Mouse (Mus musculus) cerebellum, postnatal 4 days (tissue): ENCODE results near the gene Uap1.
A peak's percentile ranks its signal among the peaks of the same experiment; 100 is the strongest.

Experiments used
- DNase-seq, 2 experiments: peaks; one replicate each; pipeline ENCODE4 v3.0.0; 2022; ENCODE audit warnings: low spot score in 2 of 2, mixed read lengths in 1 of 2

Gene Uap1

DNA sequence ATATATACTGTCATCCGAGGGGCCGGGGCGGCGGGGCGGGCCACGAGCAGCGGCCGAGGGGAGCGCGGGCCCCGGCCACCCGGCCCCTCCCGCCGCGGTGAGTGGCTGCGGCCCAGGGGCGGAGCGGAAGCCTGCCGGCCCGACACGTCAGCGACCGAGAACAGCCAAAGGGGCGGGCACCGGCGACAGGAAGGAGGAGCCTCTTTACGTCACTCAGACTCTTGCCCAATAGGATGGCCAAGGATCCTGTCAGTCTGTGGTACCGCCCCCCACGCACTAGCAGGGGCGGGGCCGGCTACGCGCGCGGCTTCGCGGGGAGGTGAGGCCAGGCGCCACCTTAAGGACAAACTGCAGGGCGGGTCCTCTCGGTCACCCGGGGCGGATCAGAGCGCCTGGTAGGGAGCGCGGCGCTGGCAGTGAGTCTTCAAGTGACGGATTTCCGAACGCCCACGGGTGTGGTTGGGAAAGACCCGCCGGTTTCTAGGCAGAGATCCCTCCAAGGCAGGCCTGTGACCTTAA, at the start of gene Uap1:
Gene Uap1 (minus strand): TSS at position 144 of the 519 bp plus-strand sequence.
- peak; percentile 91 to 94 for DNase-seq

DNA sequence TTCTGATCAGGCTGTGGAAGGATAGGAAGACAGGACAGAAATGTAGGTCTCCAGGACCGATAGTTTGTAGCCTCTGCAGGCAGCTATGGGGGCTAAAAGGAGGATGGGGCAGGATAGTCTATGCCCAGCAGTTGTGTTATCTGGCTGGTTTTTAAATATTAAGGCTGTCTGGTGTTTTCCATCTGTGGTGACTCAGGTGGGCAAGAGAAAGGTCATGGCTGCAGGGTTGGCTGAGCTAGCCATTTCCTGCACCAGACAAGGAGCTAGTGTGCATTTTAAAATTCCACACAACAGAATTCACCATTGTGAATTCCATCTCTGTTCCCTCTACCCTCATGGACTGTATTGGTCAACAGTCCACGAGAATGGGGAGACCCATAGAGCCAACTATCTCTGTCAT, 48.5 kb upstream of the Uap1 start:
- no peak for DNase-seq

DNA sequence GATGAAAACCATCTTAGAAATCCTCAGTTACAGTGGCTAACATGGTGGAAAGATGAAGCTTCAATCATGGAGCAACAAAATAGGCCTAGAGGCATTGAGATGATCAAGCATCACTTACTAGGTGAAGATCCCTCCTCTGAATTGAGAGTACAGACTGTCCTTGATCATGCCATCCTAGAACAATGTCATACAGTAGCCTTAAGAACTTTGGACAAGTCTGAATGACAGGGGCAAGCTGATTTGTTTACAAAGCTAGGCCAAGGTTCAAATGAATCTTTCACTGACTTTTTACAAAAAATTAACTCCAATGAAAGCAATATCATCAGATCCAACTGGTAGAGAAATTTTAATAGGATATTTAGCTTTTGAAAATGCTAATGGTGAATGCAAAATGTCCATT, 45.6 kb upstream of the Uap1 start:
- DNase-seq: no peak

DNA sequence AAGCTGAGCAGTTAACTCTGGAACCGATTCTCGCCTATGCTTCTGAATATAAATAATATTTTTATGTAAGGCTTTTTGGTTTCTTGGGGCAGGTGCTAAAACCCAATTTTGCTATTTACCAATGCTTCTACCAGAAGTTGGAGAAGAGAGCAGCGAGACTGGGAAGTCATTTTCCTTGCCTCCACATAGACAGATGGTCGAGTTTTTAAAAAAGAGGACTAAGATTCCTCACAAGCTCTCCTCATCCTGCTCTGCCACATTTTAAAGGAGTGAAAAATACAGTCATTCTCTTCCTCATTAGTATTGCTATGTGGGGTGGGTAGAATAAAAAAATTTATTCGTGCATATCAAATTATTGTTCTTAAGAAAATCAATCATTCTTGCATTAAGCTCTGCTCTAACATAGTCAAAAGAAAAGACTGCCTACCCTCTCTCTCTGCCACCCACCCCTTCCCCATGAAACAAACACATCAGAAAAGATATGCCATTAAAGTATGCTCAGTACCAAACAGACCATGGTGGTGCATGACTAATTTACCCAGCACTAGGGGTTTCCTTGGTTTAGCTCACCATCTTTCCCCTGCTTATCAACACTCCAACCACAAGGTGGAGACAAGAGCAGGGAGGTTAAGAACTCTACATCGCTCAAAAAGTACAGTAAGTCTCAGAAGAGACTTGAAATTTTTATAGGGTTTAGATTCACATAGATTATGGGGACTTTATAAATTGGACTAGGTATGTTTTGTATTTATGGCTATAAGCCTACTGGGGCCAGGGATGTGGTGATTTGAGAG, 43.5 kb upstream of the Uap1 start:
- DNase-seq: no peak

DNA sequence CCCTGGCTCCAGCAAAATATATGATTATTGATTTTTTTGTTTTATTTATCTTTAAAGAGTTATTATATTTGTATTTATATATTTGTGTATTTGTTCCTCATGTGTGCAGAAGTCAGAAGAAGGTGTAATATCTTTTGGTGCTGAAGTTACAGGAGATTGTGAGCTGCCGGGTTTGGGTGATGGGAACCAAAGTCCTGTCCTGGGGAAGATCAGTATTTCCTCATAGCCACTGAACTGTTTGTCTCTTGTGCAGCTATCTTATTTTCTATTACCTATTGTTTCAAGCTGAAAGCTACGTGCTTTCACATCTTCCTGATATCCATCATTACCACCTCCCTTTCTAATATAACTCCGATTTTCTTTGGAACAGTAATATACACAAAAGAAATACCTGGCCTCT, 40.8 kb upstream of the Uap1 start:
- no peak for DNase-seq

DNA sequence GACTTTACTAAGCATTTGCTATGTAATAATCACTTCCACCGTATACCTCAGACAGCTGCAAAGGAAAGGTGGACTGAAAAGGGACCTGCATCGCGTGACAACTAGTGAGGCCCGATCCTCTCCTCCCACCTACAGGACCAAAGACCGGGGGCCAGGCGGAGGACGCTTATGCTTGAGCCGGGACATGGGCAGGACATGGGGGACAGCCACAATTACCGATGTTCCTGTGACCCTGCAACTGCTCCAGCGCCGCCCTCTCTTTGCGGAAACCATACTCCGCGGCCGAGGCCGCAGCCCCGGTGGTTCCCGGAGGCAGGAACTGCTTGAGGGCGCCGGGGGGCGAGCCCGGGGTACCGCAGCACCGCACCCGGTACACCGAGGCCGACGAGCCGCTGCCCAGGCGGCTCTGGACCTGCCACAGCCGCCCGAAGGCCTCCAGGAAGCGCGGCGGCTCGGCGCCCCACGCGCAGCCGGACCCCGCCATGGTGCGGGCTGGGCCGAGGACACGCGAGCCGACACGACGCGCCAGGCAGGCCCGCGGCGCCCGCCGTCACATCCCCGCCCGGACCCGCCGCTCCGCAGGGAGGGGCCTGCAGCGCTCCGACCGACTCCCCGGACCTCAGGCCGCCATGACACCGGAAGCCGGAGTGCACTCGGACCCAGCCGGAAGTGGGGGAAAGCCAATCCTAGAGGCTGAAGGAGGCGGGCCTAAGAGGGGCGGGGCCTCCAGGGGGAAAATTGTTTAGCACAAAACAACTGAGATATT, 40.2 kb upstream of the Uap1 start, which contains the start of gene Uhmk1:
Gene Uhmk1 (minus strand): TSS at position 641 of the 766 bp plus-strand sequence.
- peak; percentile 66 to 82 for DNase-seq

DNA sequence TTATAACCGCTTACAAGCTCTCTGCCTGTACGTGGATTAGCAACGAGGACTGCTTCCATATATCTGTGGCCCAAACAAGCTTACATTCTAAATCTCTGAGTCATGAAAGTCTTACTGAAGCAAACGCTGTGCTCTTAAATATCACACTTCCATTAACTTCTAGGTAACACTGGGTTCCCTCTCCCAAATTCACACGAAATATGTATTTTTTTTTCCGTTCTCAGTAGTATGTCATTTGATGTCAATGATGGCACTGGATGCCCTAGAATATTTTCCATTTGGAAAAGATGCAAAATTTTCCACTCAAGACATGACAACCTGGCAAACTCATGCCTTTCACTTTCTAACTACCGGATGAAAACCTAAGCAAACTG, 39.6 kb upstream of the Uap1 start:
- DNase-seq: no peak

DNA sequence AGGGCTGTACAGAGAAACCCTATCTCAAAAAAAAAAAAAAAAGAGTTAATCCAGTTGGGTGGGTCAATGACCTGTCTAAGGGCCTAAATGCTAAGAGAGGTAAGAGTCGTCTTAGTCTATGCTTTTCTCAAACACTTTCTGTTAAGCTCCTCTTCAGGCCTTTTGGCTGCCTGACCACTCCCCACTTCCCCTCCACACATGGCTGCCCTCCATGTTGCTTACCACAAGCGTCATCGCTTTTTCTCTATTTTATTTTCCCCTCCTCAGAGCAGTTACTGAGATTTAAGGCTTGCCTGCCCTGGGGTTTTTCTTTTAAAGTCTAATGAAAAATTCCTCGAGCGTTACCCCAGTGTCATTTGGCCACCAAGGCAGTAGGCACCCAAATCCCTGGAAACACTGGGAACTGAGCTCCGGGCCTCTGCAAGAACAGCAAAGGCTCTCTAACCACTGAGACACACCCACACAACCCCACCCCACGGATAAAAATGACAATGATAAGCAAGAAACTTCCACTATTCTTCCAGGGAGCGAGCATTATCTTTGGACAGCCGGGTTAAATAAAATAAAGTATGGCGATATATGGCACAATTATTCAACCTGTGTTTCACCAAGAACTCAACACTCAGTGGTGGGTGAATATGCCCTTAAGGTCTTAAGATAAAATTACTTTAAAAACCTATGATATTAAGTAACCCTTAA, 38.6 kb upstream of the Uap1 start:
- DNase-seq: no peak

DNA sequence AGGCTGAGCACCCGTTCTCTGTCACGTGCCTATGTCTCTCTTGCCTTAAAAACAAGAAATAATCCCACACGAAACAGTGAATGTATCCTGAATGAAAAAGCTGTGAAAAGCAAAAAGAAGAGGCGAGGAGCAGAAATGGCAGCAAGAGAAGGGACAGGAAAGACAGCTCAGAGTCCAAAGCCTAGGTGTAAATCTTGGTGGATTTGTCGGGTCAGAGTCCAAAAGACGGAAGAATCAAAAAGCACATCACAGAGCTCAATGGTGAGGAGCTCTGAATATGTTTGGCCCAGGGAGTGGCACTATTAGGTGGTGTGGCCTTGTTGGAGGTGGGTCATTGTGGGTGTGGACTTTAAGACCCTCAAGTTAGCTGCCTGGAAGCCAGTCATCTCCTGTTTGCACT, 31.6 kb upstream of the Uap1 start:
- DNase-seq: no peak

DNA sequence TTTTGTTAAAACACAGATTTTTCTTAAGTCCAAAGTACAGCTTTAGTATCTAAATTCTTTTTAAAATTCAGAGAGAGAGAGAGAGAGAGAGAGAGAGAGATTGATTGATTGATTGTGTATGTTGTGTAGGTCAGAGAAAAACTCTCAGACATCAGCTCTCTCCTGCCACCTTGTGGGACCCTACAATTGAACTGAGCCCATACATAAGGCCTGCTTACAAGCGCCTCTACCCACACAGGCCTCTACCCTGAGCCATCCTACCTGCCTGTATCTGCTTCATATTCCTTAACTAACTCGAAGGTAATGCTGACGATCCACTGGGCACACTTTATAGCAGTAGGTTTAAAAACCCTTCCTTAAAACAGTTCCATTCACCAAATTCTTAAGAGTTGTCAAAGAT, 25.6 kb upstream of the Uap1 start:
- peak in 1 of 2 experiments; percentile 12 for DNase-seq

DNA sequence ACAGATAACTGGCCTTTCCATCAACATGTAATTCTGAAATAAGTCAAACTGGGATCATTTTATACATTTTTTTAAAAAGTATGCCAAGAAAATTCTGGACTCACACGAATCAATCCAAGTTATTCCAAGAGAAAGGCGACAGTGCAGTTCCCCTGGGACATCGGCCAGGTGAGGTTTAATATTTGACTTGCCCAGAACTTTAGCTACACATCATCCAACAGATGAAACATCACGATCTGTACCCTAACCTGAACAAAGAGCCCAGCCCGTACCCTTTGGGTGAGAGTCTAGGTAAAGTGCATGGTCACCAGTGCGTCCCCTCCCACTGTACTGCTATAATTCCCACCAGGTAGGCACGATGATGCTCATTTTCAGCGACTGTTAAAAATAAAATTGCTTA, 21.5 kb upstream of the Uap1 start:
- DNase-seq: no peak

DNA sequence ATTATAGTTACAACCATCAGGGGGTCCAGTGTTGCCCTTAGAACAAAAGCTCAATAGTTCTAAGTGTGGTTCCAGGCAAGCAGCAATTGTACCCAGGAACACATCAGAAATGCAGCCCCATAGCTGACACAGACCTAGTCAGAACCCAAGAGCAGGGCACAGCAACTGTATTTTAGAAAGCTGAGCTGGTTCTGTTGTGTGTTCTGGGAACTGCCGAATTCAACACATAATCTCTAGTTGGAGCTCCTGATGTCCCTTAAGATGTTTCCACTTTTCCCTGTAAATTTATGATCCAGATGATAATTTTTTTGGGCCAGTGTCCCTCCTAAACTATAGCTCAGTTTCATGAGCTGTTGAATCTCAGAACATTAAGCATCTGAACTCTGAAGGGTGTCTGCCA, 17.2 kb upstream of the Uap1 start:
- no peak for DNase-seq

DNA sequence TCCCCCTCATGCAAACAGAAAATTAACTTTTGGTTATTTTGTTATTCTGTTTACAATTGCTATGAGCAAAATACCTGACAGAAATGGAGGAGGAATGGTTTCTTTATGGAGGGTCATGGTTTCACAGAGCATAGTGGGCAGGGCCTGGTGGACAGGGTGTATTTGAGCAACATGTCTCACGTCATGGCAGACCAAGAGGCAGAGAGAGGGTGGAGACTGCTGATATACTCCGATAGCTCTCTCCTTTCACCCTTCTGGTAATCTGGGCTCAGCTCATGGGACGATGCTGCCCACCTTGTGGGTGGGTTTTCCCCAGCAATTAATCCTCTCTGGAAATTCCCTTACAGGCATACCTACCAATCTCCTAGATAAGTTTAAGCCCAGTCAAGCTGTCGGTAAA, 15.5 kb upstream of the Uap1 start:
- DNase-seq: no peak

DNA sequence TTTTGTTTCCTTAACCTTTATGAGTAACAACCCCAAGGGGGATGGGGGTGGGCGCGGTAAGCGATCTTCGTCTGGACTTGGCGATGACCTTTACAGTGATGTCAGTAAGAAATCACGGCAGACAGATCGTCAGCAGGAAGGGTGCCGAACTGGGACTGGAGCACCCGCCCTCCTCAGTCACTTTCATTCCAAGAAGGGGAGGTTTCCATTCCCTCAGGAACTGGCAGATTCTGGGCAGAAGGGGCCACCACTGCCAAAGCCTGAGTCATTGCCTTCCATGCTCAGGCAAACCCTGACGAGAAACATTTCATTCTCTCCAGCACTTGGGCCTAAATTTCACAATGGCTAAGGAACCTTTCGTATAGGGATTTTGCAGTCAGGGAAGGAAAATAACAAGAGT, 13.8 kb upstream of the Uap1 start:
- DNase-seq: no peak

DNA sequence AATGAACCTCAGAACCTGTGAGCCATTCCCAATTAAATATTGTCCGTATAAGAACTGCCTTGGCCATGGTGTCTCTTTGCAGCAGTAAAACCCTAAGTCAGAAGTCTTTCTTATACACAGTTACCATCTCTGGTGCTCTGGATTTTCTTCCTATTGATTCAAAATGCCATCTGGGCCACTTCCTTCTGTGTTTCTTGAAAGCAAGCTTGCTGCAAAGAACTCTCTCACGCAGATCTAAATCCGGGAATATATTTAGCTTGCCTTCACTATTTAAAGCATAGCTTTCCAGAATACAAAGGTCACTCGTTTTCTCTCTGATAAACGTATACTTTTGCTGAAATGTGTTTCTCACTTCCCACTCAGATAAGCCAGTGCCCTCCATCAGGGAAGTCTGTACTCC, 11.8 kb upstream of the Uap1 start:
- DNase-seq: no peak

DNA sequence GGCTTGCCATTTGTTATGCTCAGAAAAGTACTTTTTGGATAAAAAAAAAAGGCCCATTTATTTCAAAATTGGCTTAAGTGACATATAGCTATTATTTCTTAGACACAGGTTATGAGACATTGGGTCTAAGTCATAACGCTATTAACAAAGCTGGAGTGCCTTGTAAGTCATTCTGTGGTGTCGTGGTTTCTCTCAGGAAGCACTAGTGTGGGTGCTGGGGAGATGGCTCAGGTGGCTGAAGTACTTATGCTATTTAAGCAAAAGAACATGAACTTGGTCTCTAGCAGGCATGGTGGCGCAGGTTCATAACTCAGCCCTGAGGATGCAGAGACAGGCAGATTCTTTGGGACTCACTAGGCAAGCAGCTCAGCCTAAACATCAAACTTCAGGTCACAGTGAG, 10.4 kb upstream of the Uap1 start:
- no peak for DNase-seq

DNA sequence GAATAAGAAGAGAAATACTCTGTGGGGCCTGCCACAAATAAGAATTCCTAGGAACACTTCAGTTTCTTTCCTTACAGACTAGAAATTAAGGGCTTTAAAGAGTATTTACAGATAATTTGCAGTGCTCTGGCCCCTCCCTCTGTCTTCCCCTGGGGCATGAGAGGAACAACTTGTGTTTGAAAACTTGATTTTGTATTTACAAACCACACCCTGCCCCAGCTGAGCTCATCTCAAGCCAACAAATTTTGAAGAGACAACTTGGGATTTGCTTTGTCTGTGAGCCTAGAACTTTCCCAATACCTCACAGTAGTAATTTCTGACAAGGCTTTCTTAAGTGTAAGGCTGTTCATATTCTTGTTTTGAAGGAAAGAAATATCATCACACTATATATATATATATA, 7.9 kb upstream of the Uap1 start:
- no peak for DNase-seq

DNA sequence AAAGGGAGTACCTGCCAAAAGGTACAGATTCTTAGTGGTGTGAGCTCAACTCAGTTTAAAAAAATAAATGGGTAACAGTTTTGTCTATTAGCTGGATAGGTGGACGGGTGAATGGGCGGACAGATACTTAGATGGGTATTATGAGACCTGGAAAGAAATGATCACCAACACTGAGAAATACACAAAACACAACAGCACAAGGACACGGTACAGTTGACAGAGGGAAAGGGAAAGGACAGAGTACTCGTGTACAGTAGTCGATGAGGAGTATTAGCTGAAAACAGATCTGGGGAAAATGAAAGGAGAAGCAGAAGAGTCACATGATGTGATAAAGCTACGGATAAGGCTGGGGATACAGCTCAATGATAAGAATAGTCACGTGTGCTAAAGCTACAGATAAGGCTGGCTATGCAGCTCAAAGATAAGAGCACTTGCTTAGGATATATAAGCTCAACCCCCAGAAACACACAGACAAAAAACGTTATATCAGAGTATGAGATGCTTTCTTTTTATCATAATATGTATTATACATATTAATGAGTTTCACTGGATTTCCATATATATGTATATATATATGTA, 2.0 kb upstream of the Uap1 start:
- DNase-seq: no peak

DNA sequence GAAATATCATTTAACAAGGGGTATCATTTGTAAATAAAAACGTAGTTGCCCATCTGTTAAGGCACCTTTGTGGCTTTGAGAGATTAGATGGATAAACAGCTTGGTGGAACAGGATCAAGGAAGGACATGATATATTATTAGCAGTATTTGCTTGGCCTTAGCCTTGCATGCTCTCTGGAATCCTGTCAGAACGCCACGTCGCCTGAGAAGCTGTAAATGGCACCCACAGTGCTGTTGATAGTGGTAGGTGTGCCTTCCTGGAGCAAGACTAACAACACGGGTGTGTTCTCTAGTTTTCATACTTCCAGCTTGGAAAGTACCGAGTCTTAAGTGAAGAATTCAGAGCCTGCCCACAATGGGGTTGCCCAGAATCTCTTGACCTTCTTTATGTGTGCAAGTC, 1.1 kb upstream of the Uap1 start:
- no peak for DNase-seq

DNA sequence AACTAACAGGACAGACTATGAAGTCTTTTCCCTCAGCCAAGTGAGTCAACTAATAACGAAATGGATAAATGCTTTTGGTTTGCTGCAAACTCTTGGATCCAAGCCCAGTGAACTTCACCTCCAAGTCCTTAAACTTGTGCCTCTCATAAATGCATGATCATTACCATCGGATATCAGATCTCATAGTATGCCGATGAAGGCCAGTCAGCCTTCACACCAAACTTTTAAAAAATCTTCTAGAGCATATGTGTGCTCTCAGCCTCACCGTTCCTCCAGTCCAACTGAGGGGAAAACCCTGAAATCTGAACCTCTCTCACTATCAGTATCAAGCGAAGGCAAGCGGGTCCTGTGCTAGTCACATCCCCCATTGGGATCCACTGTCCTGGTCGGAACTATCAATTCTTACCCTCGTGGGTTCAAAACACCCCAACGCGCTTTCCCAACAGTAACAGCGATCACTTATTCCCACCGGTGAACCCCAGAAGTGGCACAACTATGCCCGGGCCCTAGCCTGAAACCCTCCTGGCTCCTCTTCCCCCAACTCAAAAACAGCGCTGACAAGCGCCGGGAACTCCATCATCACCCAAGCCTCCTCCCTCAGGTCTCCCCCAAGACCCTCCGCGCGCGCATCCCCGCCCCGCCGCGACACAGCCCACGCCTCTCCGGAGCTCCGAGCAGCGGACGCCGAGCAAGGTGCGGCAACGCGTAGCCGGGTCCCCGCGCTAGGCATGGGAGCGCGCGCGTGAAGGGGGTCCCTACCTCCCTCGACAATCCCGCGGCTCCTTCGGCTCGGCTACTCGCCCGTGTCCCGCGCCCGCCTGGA, 555 bp downstream of the Uap1 start:
- DNase-seq: no peak

DNA sequence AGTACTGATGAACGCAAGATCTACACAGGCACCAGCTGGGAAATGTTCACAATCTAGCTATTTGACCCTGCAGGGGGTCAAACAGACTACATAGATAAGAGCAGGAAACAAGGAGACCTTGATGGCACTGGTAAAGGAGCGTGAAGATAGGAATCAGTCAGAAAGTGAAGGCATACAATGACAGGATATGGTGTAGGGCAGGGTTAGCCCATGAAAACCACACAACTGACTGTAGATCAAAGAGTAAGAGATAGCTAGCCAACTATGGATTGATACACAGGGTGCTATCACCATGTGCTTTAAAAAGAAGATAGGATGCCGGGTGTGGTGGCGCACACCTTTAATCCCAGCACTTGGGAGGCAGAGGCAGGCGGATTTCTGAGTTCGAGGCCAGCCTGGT, 7.0 kb downstream of the Uap1 start:
- DNase-seq: no peak
